Mouse (Mus musculus): ENCODE data around the gene Mas1. TPM values are rescaled to one million over a fixed set of nuclear protein-coding genes. Genes with fewer than 3 reads are reported as not detected.

The Mas1 gene
- polyA plus RNA-seq, 1 experiment from 2014 or later = 0.19 TPM

- H3K27ac ChIP-seq (ENCODE audit: low read depth, low read length) = no peak overlapping the region
- no peak overlapping the region for H3K9ac ChIP-seq (ENCODE audit: low read length)
- ATAC-seq (ENCODE audit: insufficient read depth, low FRiP score, low TSS enrichment) (no peak), DNase-seq (ENCODE audit: low spot score) (no peak)
- H3K4me1 ChIP-seq (ENCODE audit: control insufficient read depth, insufficient read depth, low read length) = no peaks in the 10 kb centered on the region
- WGBS = 82% methylated on average over 5 of the region's 5 CpGs
- H3K36me3 ChIP-seq (ENCODE audit: control insufficient read depth, insufficient read depth, low read length) = no peaks in the 10 kb centered on the region
- H3K4me2 ChIP-seq (ENCODE audit: low read depth) = no peak overlapping the region
- H3K4me3 ChIP-seq (ENCODE audit: low read depth, low read length) = no peak overlapping the region
- H3K27me3 ChIP-seq (ENCODE audit: control insufficient read depth, insufficient read depth, low read length) = no peaks in the 10 kb centered on the region
- no peaks in the 10 kb centered on the region for H3K9me3 ChIP-seq (ENCODE audit: control insufficient read depth, low read length)
Measured at GRCm38 (mm10) chr17:12830351-12830750, 37.6 kb downstream of the Mas1 start.

- no peak for ATAC-seq (ENCODE audit: insufficient read depth, low FRiP score, low TSS enrichment)
- no peaks in the 10 kb centered on the region for H3K27me3 ChIP-seq (ENCODE audit: control insufficient read depth, insufficient read depth, low read length)
- H3K9me3 ChIP-seq (ENCODE audit: control insufficient read depth, low read length) = no peaks in the 10 kb centered on the region
- H3K36me3 ChIP-seq (ENCODE audit: control insufficient read depth, insufficient read depth, low read length) = peaks cover 6% of the 10 kb centered on the region; the same call in 1 of the 2 replicates
- 93% methylated on average over 4 of the region's 4 CpGs for WGBS
- no peak overlapping the region for H3K9ac ChIP-seq (ENCODE audit: low read length)
- H3K4me1 ChIP-seq (ENCODE audit: control insufficient read depth, insufficient read depth, low read length) = no peaks in the 10 kb centered on the region
- no peak for DNase-seq (ENCODE audit: low spot score)
- H3K27ac ChIP-seq (ENCODE audit: low read depth, low read length) = no peak overlapping the region
- no peak overlapping the region for H3K4me2 ChIP-seq (ENCODE audit: low read depth)
- no peak overlapping the region for H3K4me3 ChIP-seq (ENCODE audit: low read depth, low read length)
Measured at GRCm38 (mm10) chr17:12815885-12816284, 52.1 kb downstream of the Mas1 start.

GRCm38 (mm10) chr17:12814502-12814901 is 53.4 kb downstream of the Mas1 start:
- H3K9ac ChIP-seq (ENCODE audit: low read length) = no peak overlapping the region
- no peak for DNase-seq (ENCODE audit: low spot score)
- WGBS = 96% methylated on average over 3 of the region's 3 CpGs

GRCm38 (mm10) chr17:12810973-12811303 is 57.0 kb downstream of the Mas1 start:
- no peaks in the 10 kb centered on the region for H3K36me3 ChIP-seq (ENCODE audit: control insufficient read depth, insufficient read depth, low read length)
- H3K4me2 ChIP-seq (ENCODE audit: low read depth) = no peak overlapping the region
- WGBS = 100% methylated on average over 1 of the region's 1 CpGs
- no peaks in the 10 kb centered on the region for H3K27me3 ChIP-seq (ENCODE audit: control insufficient read depth, insufficient read depth, low read length)
- no peak overlapping the region for H3K27ac ChIP-seq (ENCODE audit: low read depth, low read length)
- H3K4me1 ChIP-seq (ENCODE audit: control insufficient read depth, insufficient read depth, low read length) = 0 out of 2 replicates have a peak, but pooled peaks cover 3% of the 10 kb centered on the region
- no peak overlapping the region for H3K4me3 ChIP-seq (ENCODE audit: low read depth, low read length)
- H3K9me3 ChIP-seq (ENCODE audit: control insufficient read depth, low read length) = no peaks in the 10 kb centered on the region
- ATAC-seq (ENCODE audit: insufficient read depth, low FRiP score, low TSS enrichment) (0 out of 2 replicates have a peak, but pooled peaks have one; percentile 16), DNase-seq (ENCODE audit: low spot score) (no peak)
- no peak overlapping the region for H3K9ac ChIP-seq (ENCODE audit: low read length)

More at GRCm38 (mm10) chr17:12814502-12814901, 53.4 kb downstream of the Mas1 start:
- H3K36me3 ChIP-seq (ENCODE audit: control insufficient read depth, insufficient read depth, low read length) = peaks cover 6% of the 10 kb centered on the region; the same call in 1 of the 2 replicates
- 0 out of 2 replicates have a peak, but pooled peaks cover 3% of the 10 kb centered on the region for H3K4me1 ChIP-seq (ENCODE audit: control insufficient read depth, insufficient read depth, low read length)
- H3K9me3 ChIP-seq (ENCODE audit: control insufficient read depth, low read length) = no peaks in the 10 kb centered on the region
- H3K4me2 ChIP-seq (ENCODE audit: low read depth) = no peak overlapping the region
- no peak overlapping the region for H3K27ac ChIP-seq (ENCODE audit: low read depth, low read length)
- H3K27me3 ChIP-seq (ENCODE audit: control insufficient read depth, insufficient read depth, low read length) = no peaks in the 10 kb centered on the region
- H3K4me3 ChIP-seq (ENCODE audit: low read depth, low read length) = no peak overlapping the region
- no peak for ATAC-seq (ENCODE audit: insufficient read depth, low FRiP score, low TSS enrichment)

GRCm38 (mm10) chr17:12810103-12810972 is 57.6 kb downstream of the Mas1 start:
- ATAC-seq (ENCODE audit: insufficient read depth, low FRiP score, low TSS enrichment) (peak; percentile 85), DNase-seq (ENCODE audit: low spot score) (peak; percentile 76)
- Histone ChIP-seq H3K9ac (ENCODE audit: low read length) (peak overlapping the region; percentile 20), H3K27ac (ENCODE audit: low read depth, low read length) (no peak overlapping the region), H3K27me3 (ENCODE audit: control insufficient read depth, insufficient read depth, low read length) (no peaks in the 10 kb centered on the region), H3K9me3 (ENCODE audit: control insufficient read depth, low read length) (no peaks in the 10 kb centered on the region), H3K4me2 (ENCODE audit: low read depth) (no peak overlapping the region), H3K36me3 (ENCODE audit: control insufficient read depth, insufficient read depth, low read length) (no peaks in the 10 kb centered on the region), H3K4me3 (ENCODE audit: low read depth, low read length) (no peak overlapping the region), H3K4me1 (ENCODE audit: control insufficient read depth, insufficient read depth, low read length) (0 out of 2 replicates have a peak, but pooled peaks cover 3% of the 10 kb centered on the region)
- 31% methylated on average over 14 of the region's 14 CpGs for WGBS

- ATAC-seq (ENCODE audit: insufficient read depth, low FRiP score, low TSS enrichment) (no peak), DNase-seq (ENCODE audit: low spot score) (no peak)
- Histone ChIP-seq H3K4me3 (ENCODE audit: low read depth, low read length) (no peak overlapping the region), H3K4me1 (ENCODE audit: control insufficient read depth, insufficient read depth, low read length) (0 out of 2 replicates have a peak, but pooled peaks cover 3% of the 10 kb centered on the region), H3K9me3 (ENCODE audit: control insufficient read depth, low read length) (no peaks in the 10 kb centered on the region), H3K4me2 (ENCODE audit: low read depth) (no peak overlapping the region), H3K36me3 (ENCODE audit: control insufficient read depth, insufficient read depth, low read length) (no peaks in the 10 kb centered on the region), H3K27ac (ENCODE audit: low read depth, low read length) (no peak overlapping the region), H3K9ac (ENCODE audit: low read length) (no peak overlapping the region), H3K27me3 (ENCODE audit: control insufficient read depth, insufficient read depth, low read length) (no peaks in the 10 kb centered on the region)
- WGBS = 92% methylated on average over 6 of the region's 6 CpGs
Measured at GRCm38 (mm10) chr17:12808851-12809250, 59.1 kb downstream of the Mas1 start.

GRCm38 (mm10) chr17:12804584-12805445 is 63.1 kb downstream of the Mas1 start:
- ATAC-seq (ENCODE audit: insufficient read depth, low FRiP score, low TSS enrichment) (no peak), DNase-seq (ENCODE audit: low spot score) (no peak)
- Histone ChIP-seq H3K4me3 (ENCODE audit: low read depth, low read length) (no peak overlapping the region), H3K27me3 (ENCODE audit: control insufficient read depth, insufficient read depth, low read length) (no peaks in the 10 kb centered on the region), H3K36me3 (ENCODE audit: control insufficient read depth, insufficient read depth, low read length) (no peaks in the 10 kb centered on the region), H3K9me3 (ENCODE audit: control insufficient read depth, low read length) (no peaks in the 10 kb centered on the region), H3K27ac (ENCODE audit: low read depth, low read length) (no peak overlapping the region), H3K9ac (ENCODE audit: low read length) (no peak overlapping the region), H3K4me1 (ENCODE audit: control insufficient read depth, insufficient read depth, low read length) (no peaks in the 10 kb centered on the region), H3K4me2 (ENCODE audit: low read depth) (no peak overlapping the region)

GRCm38 (mm10) chr17:12801861-12802540 is 65.9 kb downstream of the Mas1 start:
- 33% methylated on average over 9 of the region's 9 CpGs for WGBS
- H3K36me3 ChIP-seq (ENCODE audit: control insufficient read depth, insufficient read depth, low read length) = no peaks in the 10 kb centered on the region
- no peak overlapping the region for H3K9ac ChIP-seq (ENCODE audit: low read length)
- ATAC-seq (ENCODE audit: insufficient read depth, low FRiP score, low TSS enrichment) (no peak), DNase-seq (ENCODE audit: low spot score) (no peak)
- no peak overlapping the region for H3K4me2 ChIP-seq (ENCODE audit: low read depth)
- no peak overlapping the region for H3K27ac ChIP-seq (ENCODE audit: low read depth, low read length)
- no peaks in the 10 kb centered on the region for H3K4me1 ChIP-seq (ENCODE audit: control insufficient read depth, insufficient read depth, low read length)
- no peak overlapping the region for H3K4me3 ChIP-seq (ENCODE audit: low read depth, low read length)
- H3K9me3 ChIP-seq (ENCODE audit: control insufficient read depth, low read length) = no peaks in the 10 kb centered on the region
- H3K27me3 ChIP-seq (ENCODE audit: control insufficient read depth, insufficient read depth, low read length) = no peaks in the 10 kb centered on the region

Data from neural tube, embryonic 11.5 days (tissue).